Mouse (Mus musculus) small intestine, adult 2 months (tissue): ENCODE results near the gene Daxx.

Source experiments
- CTCF ChIP-seq: fragments of 200-500 bp; IDR thresholded peaks from 2 replicates; pipeline ENCODE4 v1.5.1; 2012; ENCODE audit warnings: low read depth, mild to moderate bottlenecking, control low read depth, inconsistent platforms, low read length, moderate library complexity, mixed read lengths; ENCODE audit not compliant: insufficient replicate concordance, insufficient read length; ENCODE audit errors: extremely low read depth
- POLR2A ChIP-seq: fragments of 200-500 bp; IDR thresholded peaks from 2 replicates; pipeline ENCODE4 v1.6.1; 2012; ENCODE audit warnings: low read depth, mild to moderate bottlenecking, control low read depth, inconsistent platforms, low read length, moderate library complexity

GRCm38 (mm10) chr17:33926207-33926932 is 17.2 kb downstream of the Daxx start:
- TF ChIP-seq POLR2A (no peak), CTCF (peak; percentile 56; the same call in 1 of the 2 replicates)
